Mouse (Mus musculus) embryo, embryonic 11 days (tissue): ENCODE results near the gene Acer2.

Experiments used
- DNase-seq: peaks from one replicate; pipeline ENCODE4 v3.0.0-alpha.2; 2015

Acer2 gene

GRCm38 (mm10) chr4:86957576-86958411 is 83.6 kb downstream of the Acer2 start:
- DNase-seq: peak; percentile 83

GRCm38 (mm10) chr4:86977272-86977671 is 103.1 kb downstream of the Acer2 start:
- DNase-seq: no peak
